Mouse (Mus musculus) intestine, embryonic 16.5 days (tissue): Measurements from ENCODE around the gene Tob1. TPM values are rescaled to one million over a fixed set of nuclear protein-coding genes. Genes with fewer than 3 reads are reported as not detected.

Experiments
- ATAC-seq: fragments of 200-750 bp; cut with Nextera tagmentation; 2 replicates; pipeline ENCODE4 v1.8.0; 2017; ENCODE audit warnings: moderate TSS enrichment, moderate library complexity
- H3K27ac ChIP-seq: fragments of 300-500 bp; sonication (generic); 2 replicates; pipeline ENCODE4 v1.5.1; 2014; ENCODE audit warnings: mild to moderate bottlenecking, low read length
- H3K27me3 ChIP-seq: fragments of 300-500 bp; sonication (generic); replicated peaks from 2 replicates; pipeline ENCODE4 v1.6.1; 2014; ENCODE audit warnings: low read length, control low read depth, mixed read lengths; ENCODE audit not compliant: control insufficient read depth, insufficient read depth
- H3K36me3 ChIP-seq: fragments of 300-500 bp; sonication (generic); 2 replicates; pipeline ENCODE4 v1.6.1; 2014; ENCODE audit warnings: low read length, control low read depth; ENCODE audit not compliant: control insufficient read depth, insufficient read depth
- H3K4me1 ChIP-seq: fragments of 300-500 bp; sonication (generic); 2 replicates; pipeline ENCODE4 v1.6.1; 2014; ENCODE audit warnings: low read length, control low read depth, mixed read lengths; ENCODE audit not compliant: control insufficient read depth, insufficient read depth
- H3K4me2 ChIP-seq: fragments of 300-500 bp; sonication (generic); 2 replicates; pipeline ENCODE4 v1.6.1; 2014; ENCODE audit warnings: low read depth, low read length, control low read depth
- H3K4me3 ChIP-seq: fragments of 300-500 bp; sonication (generic); 2 replicates; pipeline ENCODE4 v1.5.1; 2014; ENCODE audit warnings: mild to moderate bottlenecking, low read length
- H3K9ac ChIP-seq: fragments of 300-500 bp; sonication (generic); 2 replicates; pipeline ENCODE4 v1.6.1; 2014; ENCODE audit warnings: low read depth, low read length
- H3K9me3 ChIP-seq: fragments of 300-500 bp; sonication (generic); 2 replicates; pipeline ENCODE4 v1.6.1; 2016; ENCODE audit warnings: low read length, control low read depth; ENCODE audit not compliant: control insufficient read depth
- WGBS: fragments of 180-500 bp; shearing (Covaris S2); extraction: QIAGEN DNeasy Blood & Tissue Kit; methylation state at CpG from one replicate; pipeline ENCODE4 v1.1.7; 2014; 5-methylcytosine and 5-hydroxymethylcytosine counted together
- polyA plus RNA-seq: library from polyadenylated mRNA; unstranded; fragments of >200 nt; fragmentation: Nextera tagmentation; extraction: Ambion mirVana; gene quantifications from 2 replicates; pipeline ENCODE4 v1.2.1, GENCODE M21; 2015

Gene Tob1
- polyA plus RNA-seq, 1 experiment from 2014 or later = 39.8 TPM

DNA sequence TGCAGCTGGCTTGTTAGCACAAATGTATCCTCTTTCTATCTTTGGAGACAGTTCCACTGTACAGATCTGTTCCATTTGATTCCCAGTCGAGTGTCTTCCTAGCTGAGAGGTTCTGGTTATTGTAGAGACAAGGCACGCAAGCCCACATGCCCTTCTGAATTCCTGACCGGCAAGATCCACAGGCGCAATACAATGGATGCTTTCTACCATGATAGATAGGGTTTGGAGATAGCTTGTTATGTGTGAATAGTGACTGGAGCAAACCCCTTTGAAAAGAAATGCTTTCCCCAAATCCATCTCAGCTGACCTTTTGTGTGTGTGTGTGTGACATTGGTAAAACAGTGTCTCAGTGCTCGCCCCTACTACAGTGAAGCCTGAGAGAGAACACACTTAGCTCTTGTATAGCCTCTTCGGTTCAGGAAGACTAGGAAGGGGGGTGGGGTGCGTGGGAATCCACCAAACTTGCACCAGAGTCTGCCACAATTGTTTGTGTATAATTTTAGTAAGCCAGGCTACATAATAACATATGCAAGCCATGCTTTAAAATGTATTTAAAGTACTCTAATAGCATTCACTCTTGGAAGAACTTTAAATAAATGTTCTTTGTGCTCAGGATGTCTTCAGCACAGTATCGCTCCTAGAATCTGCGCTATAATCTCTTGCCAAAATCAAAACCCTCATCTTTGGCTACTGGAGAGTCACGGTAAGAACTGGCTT, 4.7 kb upstream of the Tob1 start:
- H3K27ac ChIP-seq = no peak overlapping the region
- no peaks in the 10 kb centered on the region for H3K9me3 ChIP-seq
- no peaks in the 10 kb centered on the region for H3K36me3 ChIP-seq
- H3K4me2 ChIP-seq = no peak overlapping the region
- peaks cover 10% of the 10 kb centered on the region for H3K4me1 ChIP-seq
- no peak for ATAC-seq
- H3K4me3 ChIP-seq = no peak overlapping the region
- no peaks in the 10 kb centered on the region for H3K27me3 ChIP-seq
- 74% methylated on average over 10 of the region's 10 CpGs for WGBS
- no peak overlapping the region for H3K9ac ChIP-seq

DNA sequence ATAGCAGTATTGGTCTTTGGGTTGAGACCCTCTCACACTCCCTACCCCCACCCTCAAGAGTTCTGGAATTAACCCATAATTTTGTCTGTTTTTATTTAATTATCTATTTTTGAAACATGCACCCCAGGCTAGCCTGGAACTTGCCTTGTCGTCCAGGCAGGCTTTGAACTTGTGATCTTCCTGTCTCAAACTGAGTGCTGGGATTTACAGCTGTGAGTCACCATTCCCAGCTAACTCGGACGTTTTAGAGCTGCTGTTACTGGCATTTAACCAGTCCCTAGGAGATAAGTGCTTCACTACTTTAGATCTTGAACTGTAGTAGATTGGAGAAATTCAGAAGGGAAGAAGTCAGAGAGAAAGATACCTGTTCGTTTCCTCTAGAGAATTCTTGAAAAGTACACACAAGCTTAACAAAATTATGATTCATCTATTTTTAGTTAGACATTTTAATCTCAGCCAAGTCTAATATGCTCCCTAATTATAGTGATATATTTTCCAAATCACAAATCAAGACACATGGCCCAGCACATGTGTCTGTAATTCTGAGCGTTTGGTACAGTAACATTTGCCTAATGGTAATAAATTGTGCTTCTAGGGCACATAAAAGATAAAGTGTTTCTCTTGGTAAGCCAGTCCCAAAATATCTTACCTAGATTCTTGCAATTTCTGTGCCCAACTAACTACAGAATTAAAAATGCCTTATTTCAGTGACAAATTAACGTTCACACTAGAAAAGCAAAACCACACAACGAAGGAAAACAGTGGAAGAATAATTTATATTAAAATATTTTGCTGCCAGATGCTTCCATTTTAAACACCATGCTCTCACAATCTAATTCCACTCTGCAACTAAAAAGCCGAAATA, 2.2 kb upstream of the Tob1 start:
- H3K4me1 ChIP-seq = peaks cover 1% of the 10 kb centered on the region
- H3K27ac ChIP-seq = peak overlapping the region; percentile 48; the same call in 1 of the 2 replicates
- peaks cover 2% of the 10 kb centered on the region; the same call in 1 of the 2 replicates for H3K36me3 ChIP-seq
- no peak for ATAC-seq
- no peaks in the 10 kb centered on the region for H3K27me3 ChIP-seq
- peak overlapping the region; percentile 83; the same call in 1 of the 2 replicates for H3K4me2 ChIP-seq
- H3K9ac ChIP-seq = no peak overlapping the region
- no peak overlapping the region for H3K4me3 ChIP-seq
- H3K9me3 ChIP-seq = no peaks in the 10 kb centered on the region
- WGBS = 46% methylated on average over 8 of the region's 8 CpGs

DNA sequence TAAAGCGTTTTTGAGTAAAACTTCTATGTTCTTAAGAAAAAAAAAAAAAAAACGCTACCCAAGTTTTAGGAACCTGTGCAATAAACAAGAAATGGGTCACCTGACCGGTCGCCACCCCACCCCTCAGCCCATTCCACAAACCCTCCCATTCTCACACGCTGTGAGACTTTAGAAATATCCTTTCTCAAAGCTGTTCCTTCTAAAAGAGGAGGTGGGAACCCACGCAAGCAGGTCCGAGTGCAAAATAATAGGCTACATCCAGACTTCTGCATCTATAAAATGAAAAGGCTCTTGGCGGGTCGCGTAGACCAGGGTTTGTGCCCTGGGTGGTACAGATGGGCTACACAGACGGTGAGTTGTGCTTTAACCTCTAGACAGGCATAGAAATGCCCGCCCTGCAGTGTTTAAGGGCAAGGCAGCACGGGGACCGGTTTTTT, 1.5 kb upstream of the Tob1 start:
- ATAC-seq = no peak
- H3K4me1 ChIP-seq = peaks cover 3% of the 10 kb centered on the region
- H3K36me3 ChIP-seq = peaks cover 7% of the 10 kb centered on the region; the same call in 1 of the 2 replicates
- WGBS = 2% methylated on average over 14 of the region's 14 CpGs
- peak overlapping the region; percentile 54 for H3K4me3 ChIP-seq
- H3K9me3 ChIP-seq = no peaks in the 10 kb centered on the region
- peak overlapping the region; percentile 98 for H3K27ac ChIP-seq
- peak overlapping the region; percentile 76 for H3K9ac ChIP-seq
- H3K27me3 ChIP-seq = no peaks in the 10 kb centered on the region
- peak overlapping the region; percentile 83 for H3K4me2 ChIP-seq

DNA sequence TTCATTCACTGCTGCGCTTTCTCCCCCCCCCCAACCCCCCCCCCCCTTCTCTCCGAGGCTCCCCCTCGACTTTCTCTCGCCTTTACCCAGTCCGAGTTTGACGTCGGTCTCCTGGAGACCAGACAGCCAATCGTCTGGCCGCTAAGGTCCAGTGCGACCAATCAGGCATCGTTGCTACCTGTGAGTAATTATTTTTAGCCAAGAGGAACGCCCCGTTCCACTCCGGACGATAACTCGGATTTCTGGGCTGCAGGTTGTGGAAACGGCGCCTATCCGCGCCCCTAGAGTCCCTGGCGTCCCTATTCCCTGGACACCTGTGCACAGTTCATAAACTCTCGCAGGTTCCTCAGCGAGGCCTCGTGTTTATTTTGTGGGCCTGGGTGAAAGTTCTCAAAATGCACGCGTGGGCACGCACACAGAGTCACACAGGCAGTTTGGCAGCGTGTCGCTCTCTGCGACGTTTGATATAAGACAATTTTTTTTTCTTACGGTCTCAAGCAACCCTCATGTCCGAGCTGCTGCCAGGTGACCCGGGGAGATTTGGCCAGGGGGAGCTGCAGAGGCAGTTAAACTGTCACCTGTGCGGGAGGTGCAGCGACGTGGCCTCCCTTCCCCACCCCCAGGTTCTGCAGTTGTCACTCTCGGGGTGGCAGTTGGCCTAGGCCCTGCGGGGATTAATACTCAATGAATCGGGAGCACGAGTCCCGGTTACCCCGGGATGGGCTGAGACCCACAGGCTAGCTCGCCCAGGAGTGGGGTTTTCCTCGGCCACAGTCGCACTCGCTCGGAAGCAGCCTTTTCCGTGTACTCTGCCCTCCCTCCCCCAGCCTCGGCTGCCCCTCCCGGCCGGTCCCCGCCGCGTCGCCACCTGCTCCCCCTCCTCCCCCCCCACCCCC, 815 bp upstream of the Tob1 start:
- no peaks in the 10 kb centered on the region for H3K9me3 ChIP-seq
- H3K9ac ChIP-seq = peak overlapping the region; percentile 76
- H3K27me3 ChIP-seq = no peaks in the 10 kb centered on the region
- WGBS = under 1% methylated on average over 46 of the region's 56 CpGs
- H3K4me3 ChIP-seq = peak overlapping the region; percentile 60
- H3K27ac ChIP-seq = peak overlapping the region; percentile 99
- ATAC-seq = peak; percentile 80
- peaks cover 3% of the 10 kb centered on the region for H3K4me1 ChIP-seq
- peaks cover 7% of the 10 kb centered on the region; the same call in 1 of the 2 replicates for H3K36me3 ChIP-seq
- H3K4me2 ChIP-seq = peak overlapping the region; percentile 83

DNA sequence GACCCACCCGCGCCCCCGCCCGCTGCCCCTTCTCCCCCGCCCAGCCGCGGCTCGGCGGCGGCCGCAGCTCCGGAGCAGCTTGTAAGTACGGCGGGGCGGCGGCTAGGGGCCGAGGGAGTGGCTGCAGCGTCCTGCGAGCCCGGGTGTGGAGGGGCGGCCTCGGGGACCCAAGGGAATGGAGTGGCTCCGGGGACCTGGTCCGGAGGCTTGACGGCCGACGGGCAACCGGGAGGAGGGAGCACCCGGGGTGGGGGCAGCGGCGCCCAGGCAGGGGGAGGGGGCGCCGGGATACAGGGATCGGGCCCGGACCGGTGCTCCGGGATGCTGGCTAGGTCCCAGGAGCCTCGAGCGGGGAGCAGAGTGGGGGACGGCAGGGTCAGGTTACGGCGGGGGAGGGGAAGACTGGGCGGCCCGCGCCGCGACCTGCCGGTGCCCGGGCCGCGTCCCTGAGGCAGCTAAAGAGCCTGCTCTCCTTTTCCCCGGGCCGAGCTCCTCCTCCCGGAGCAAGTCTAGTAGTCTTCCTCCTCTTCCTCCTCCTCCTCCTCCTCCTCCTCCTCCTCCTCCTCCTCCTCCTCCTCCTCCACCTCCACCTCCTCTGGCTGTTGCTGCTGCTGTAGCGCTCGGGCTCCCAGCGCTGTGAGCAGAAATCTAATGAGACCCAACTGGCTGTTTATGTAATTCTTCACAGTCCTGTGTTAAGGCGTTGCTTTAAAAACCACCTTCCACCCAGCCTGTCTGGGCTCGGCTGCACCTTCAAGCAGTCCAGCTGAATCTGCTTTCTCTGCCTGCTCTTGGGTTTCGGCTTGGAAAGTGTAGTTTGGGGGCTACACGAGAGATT, 616 bp downstream of the Tob1 start:
- H3K4me2 ChIP-seq = peak overlapping the region; percentile 64
- peak overlapping the region; percentile 96 for H3K4me3 ChIP-seq
- peak overlapping the region; percentile 98 for H3K9ac ChIP-seq
- peaks cover 3% of the 10 kb centered on the region for H3K4me1 ChIP-seq
- H3K9me3 ChIP-seq = no peaks in the 10 kb centered on the region
- WGBS = under 1% methylated on average over 38 of the region's 61 CpGs
- peak; percentile 22 for ATAC-seq
- peak overlapping the region; percentile 97 for H3K27ac ChIP-seq
- H3K27me3 ChIP-seq = no peaks in the 10 kb centered on the region
- peaks cover 7% of the 10 kb centered on the region; the same call in 1 of the 2 replicates for H3K36me3 ChIP-seq

DNA sequence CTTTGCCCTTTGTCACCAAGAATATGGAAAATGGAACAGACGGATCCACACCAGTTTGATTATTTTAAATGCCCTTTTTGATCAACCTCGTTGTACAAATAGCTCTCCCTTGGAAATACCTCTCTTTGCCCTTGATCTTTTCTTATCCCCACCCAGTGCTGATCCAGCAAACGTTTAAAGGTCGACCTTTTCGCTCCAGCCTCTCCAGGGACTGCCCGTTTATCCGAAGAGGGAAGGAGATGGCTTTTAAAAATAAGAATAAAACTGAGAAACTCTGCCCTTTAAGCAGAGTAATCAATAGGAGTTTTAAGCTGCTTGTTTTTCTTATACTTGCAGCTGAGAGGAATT, 1.2 kb downstream of the Tob1 start:
- H3K9ac ChIP-seq = peak overlapping the region; percentile 98
- WGBS = 2% methylated on average over 7 of the region's 7 CpGs
- peaks cover 7% of the 10 kb centered on the region; the same call in 1 of the 2 replicates for H3K36me3 ChIP-seq
- H3K27ac ChIP-seq = peak overlapping the region; percentile 83
- no peak for ATAC-seq
- H3K9me3 ChIP-seq = no peaks in the 10 kb centered on the region
- H3K27me3 ChIP-seq = no peaks in the 10 kb centered on the region
- H3K4me2 ChIP-seq = peak overlapping the region; percentile 64
- H3K4me3 ChIP-seq = peak overlapping the region; percentile 96
- peaks cover 3% of the 10 kb centered on the region for H3K4me1 ChIP-seq

DNA sequence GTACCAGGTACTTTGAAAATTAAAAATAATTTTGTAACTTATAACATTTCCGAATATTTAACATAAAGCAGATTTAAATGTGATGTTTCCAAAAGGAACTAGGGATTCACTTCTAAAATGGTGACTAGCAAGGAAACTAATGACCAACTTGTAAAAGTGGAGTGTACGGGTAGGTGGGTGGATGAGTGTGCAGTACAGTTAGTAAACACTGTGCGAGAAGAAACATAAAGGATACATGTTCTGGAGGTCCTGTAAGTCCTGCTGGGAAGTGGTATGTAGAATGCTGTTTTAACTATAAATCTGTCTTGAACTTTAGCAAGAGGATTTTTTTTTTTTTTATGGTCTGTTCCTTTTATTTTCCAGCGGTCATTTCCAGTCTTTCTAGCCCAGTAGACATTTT, 1.7 kb downstream of the Tob1 start:
- no peak for ATAC-seq
- H3K4me3 ChIP-seq = peak overlapping the region; percentile 96
- H3K27me3 ChIP-seq = no peaks in the 10 kb centered on the region
- H3K4me2 ChIP-seq = peak overlapping the region; percentile 64
- H3K27ac ChIP-seq = no peak overlapping the region
- 56% methylated on average over 4 of the region's 4 CpGs for WGBS
- H3K9me3 ChIP-seq = no peaks in the 10 kb centered on the region
- H3K4me1 ChIP-seq = peaks cover 3% of the 10 kb centered on the region
- peaks cover 7% of the 10 kb centered on the region; the same call in 1 of the 2 replicates for H3K36me3 ChIP-seq
- no peak overlapping the region for H3K9ac ChIP-seq
